Mouse (Mus musculus) kidney, adult 9 months (tissue): ENCODE results near the gene Dhrs1.

ENCODE experiments used
- DNase-seq: peaks from one replicate; pipeline ENCODE4 v3.0.0; 2022

Gene Dhrs1

DNA sequence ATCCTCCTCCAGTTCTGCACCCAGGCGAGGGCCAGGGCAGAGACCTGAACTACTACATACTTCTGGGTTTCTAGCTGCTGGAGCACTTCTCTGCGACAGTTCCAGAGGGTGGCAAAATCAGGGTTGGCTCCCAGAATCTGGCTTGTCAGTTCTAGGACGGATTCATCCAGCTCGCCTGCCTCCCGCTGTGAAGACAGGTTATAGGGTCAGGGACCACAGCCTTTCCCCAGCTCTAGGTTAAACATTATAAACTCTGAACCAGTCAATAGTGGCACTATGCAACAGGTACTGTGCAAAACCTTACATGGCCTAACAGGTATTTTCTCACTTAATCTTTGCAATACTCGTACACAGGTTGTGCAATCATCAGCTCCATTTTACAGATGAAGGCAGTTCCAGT lies 24.4 kb downstream of the Dhrs1 start:
- peak; percentile 81 for DNase-seq

DNA sequence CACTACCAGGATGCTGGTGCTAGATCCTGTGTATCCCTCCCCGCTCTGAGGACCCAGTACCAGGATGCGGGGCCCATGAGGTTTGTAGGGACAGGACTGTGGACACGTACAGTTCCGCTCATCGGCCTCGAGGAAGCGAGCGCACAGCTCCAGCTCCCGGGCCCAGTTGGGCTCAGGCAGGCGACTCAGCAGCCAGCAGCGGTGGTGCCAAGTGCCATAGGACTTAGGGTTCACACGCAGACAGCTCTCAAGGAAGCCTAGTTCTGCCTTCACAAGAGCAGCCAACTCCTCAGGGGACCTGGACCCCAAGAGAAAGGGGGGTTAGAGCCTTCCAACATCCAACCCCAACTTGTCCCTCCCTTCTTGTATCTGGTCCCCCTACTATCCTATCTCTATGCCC lies 24.8 kb downstream of the Dhrs1 start:
- DNase-seq, result no peak

DNA sequence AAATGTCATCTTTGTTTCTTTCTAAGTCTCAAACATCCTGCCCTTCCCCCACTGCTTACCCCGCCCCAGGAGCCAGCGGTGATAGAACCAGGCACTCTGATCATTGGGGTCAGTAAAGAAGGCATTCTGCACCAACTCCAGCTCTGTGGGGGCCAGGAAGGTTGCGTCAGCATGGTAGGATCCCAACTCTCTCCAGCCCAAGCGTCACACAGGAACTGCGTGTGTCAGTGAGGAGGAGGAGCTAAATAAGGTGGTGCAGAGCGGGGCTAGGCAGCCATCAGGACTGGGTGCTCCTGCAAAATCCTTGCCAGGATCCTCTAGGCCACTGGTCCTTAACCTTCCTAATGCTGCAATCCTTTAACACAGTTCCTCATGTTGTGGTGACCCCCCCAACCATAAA lies 25.8 kb downstream of the Dhrs1 start:
- no peak for DNase-seq

DNA sequence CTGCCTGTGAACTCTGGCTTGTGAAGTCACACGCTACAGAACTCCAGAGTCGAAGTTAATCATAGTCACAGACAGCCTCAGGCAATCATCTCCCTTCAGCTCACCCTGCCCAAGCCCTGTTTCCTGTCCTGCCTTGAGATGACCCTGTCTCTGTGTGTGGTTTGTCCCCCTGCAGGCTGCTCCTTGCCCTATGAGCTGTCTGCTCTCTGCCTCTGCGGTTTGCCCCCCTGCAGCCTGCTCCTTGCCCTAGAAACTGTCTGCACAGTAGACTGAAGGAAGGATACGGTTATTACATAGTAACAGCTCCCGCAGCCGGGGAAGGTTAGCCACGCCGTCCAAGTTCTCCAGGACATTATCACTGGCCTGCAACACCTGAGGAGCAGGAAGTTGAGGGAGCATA lies 28.6 kb downstream of the Dhrs1 start:
- peak; percentile 92 for DNase-seq

DNA sequence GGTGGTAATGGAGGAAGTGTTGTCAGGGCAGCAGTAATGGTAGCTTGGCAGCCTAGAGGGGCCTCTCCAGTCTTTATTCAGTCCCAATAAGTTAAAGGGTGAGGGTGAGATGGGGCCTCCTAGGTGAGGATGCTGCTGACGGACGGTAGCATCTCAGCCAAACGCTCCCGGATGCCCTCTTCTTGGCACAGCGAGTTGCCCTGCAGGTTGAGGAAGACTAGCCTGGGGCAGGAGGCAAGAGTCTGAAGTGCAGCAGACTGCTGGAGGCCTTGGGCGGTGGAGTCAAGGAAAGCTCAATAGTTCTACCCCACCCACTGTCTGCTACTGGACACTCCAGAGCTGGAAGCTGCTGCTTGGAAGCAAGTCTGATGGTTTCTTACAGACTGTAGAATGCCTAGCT lies 29.2 kb downstream of the Dhrs1 start:
- DNase-seq, result peak; percentile 78

DNA sequence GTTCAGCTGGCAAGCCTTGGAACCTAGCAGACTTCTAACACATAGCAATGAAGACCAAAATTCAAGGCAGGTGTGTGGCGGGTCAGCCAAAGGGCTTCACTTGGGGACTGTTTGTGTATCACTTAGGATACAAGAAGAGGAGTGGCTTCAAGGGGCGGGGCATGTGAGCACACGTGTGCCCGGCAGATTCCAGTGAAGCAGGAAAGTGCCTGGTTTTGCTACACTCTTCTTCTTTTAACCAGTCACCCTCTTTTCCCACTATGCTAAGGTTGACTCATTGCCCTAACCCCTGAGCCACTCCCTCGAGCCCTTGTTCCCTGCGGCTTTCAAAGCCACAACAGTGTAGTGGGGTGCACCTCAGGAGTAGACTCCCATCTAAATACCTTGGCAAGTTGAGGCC lies 30.6 kb downstream of the Dhrs1 start:
- DNase-seq, result peak; percentile 50

DNA sequence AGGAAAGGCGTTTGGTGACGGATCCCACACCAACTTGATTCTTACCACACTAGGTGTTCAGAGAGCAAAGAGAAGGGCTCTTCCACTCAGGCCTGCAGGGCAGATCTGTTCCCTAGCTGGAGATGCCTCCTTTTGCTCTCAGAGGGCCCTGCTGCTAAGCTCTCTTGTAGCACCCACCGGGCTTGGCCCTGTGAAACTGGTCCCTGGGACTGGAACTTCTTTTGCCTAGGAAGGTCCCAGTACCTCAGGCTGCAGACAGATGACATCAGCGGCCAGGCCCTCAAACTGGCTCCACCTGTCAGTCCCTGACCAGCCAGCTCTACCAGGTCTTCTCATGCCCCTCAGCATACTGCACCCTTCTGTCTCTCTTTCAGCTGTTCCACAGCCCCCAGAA lies 31.8 kb downstream of the Dhrs1 start, which contains the start of gene Tgm1:
Gene Tgm1, minus strand, starts transcription at position 198 of the 394 bp plus-strand sequence.
- DNase-seq, result no peak

DNA sequence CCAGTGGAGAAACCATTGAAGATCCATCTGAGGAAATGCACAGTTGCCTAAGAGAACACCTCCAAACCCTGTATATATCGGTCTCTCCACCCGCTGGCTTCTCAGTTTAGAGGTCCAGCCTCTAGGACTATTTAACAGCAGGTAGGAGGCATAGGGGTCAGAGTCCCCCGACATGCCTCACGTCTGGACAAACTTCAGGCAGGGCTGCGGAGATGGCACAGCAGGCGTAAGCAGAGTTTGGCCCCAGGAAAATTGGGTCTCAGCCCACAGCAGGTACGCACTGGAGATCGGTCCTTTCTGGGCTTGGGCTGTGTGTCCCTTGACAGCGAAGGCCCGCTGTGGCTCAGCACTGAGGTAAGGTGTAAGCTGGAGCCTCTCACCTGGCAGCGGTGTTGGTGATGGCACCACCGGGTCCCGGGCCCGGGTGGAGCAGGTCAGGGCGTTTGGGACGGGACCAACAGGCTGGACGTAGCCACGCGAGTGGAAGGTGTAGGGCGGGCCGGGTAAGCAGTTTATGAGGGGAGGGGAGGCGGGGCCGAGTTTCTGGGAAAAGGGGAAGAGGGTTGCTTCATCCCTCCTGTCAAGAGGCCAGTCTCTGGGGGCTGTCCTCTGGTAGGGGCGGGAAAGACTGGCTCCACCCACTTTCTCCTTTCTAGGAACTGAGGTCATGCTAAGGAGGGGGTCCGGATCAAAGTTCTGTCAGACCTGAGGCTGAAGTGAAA lies 32.3 kb downstream of the Dhrs1 start:
- DNase-seq, result peak; percentile 79

DNA sequence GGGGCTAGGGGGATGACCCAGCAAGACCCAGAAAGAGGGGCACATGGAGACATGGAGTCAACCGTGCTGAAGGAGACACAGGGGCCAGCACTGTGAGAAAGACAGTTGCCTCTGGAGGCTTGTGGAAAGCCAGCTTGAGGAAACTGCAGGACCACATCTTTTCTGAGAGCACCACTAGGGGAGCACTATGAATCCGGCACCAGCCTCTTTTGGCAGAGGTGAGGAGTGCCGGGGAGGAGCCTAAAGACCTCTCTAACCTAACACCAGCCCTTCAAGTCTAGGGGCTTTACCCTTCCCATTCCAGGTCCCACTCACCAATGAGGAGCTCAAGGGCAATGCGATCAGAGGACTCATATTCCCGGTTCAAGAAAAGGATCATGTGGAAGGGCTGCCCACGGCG lies 33.7 kb downstream of the Dhrs1 start:
- DNase-seq, result no peak

DNA sequence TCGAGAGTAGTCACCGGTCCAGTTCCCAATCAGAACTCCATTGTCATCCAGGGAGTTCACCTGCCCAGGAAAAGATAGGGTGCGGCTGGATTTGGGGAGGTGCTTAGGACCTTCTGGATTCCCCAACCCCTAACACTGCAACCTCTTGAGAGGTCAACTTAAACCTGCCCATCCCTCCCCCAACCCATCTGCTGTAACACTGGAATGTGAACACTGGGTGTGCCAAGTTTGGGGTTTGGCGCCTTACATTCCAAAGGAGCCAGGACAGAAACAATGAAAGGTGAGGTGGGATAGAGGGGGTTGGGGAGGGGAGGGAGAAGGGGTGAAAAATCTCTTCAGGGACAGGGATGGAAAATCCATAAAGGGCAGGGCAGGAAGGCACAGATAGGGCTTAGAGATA lies 36.0 kb downstream of the Dhrs1 start:
- DNase-seq, result no peak

DNA sequence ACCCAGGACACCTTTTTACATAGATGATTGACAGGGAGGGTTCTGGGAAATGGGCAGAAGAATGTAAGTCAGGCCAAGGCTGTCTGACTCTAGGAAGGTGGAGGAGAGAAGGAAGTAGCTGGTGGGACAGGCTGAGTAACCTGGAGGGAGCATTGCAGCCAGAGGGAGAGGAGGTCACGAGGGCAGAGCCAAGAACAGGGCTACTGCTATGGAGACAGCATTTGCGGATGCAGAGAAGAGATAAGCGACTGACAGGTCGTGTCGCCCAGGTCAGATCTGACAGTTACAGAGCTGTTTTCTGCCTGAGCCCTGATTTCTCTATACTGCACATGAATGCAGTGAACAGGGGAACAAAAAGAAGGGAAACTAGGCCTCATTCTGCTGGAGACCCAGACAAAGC lies 38.1 kb downstream of the Dhrs1 start:
- DNase-seq, result no peak

DNA sequence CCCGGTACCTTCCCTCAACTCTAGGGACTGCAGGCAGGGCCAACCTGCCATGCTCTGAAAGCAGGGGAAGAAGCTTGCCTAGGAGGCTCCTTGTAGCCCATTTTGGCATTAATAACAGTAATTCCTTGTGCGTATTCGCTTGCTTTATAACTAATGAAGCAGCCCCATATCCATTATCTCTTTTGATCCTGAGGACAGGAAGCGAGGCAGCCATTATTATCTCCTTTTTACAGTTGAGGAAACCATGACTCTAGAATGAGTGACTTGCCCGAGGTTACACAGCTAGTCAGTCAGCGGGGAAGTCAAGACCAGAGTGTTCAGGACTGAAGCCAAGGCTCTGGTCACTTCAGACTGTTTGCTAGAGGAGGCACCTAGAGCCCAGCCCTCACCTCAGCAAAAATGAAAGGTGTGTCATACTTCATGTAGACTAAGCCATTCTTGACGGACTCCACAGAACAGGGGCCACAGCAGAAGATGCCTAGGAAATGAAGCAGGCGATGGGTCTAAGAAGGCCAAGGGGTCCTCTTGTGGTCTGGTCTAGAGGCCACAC lies 39.4 kb downstream of the Dhrs1 start:
- DNase-seq, result no peak

DNA sequence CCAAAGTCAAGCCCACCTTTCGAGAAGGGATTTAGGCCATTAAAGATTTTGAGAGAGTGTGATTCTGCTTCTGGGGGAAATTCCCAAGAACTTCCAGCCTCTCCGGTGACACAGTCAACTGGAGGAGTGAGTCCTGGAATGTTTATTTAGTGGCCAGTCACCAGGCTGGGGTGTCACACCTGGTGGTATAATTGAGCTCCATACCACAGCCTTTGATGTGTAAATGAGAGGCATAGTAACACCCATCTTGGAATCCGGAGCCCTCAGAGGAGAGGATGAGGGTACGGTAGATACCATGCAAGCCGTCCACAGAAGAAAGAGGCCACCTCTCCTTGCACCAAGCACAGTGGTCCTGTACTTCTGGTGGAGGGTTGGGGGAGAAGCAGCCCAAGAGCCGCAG lies 42.7 kb downstream of the Dhrs1 start:
- DNase-seq, result no peak

DNA sequence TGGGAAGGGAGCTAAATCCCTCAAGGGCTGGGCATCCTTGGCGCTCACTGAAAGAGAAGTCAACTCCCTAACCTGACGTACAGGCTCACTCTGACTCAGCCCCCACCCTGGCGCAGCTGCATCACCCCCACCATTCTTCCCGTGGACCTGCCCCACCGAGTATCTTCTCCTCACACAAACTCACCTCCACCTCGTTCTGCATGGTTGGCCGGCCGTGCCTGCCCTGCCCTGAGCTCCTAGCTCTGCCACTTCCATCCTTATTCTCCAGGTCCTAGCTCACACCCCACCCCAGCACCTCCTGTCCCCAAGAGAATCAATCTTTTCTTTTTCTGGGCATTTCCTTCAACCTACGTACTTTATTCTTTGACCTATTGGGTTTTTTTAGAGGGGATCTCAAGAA lies 44.4 kb downstream of the Dhrs1 start:
- no peak for DNase-seq

DNA sequence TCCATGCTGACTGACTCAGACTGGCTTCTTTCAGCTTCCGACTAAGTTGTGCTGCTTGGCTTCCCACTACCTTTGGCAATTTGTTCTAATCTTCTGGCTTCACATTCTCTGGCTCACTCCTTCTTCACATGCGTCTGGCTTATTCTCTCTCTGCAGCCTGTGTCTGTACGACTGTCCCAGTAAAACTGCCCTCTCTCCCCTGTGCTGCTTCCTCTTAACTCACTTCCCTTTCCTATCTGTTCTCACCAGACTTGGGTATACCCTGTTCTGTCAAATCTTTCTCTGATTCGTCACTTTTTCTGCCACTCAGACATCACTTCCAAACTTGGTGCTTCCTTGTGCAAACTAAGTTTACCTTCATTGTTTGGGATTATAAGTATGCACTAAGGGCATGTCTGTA lies 48.3 kb downstream of the Dhrs1 start:
- DNase-seq, result no peak

DNA sequence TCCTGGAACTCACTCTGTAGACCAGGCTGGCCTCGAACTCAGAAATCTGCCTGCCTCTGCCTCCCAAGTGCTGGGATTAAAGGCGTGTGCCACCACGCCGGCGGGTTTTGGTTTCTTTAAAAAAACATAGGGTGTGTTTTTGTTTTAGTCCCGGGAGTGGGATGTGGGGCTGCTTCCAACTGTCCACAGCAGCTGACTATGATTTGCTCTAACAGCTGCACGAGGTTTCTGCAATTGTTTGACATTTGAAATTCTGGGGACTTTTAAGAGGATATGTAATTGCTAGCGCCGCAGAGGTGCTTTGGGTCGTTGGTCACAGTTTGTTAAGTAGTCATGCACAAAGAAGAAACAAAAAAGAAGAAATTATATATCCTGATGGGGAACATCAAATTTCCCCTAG lies 56.1 kb downstream of the Dhrs1 start:
- DNase-seq, result no peak
